Mouse (Mus musculus) forebrain, embryonic 13.5 days (tissue): ENCODE measurements around the gene Apoh. TPM values are rescaled to one million over a fixed set of nuclear protein-coding genes. Genes with fewer than 3 reads are reported as not detected.

ENCODE experiments used
- ATAC-seq: fragments of 200-750 bp; cut with Nextera tagmentation; 2 replicates; pipeline ENCODE4 v1.8.0; 2017
- H3K27ac ChIP-seq: fragments of 300-500 bp; sonication (generic); 2 replicates; pipeline ENCODE4 v1.5.1; 2015; ENCODE audit warnings: inconsistent platforms, mild to moderate bottlenecking, moderate library complexity
- H3K27me3 ChIP-seq: fragments of 300-500 bp; sonication (generic); 2 replicates; pipeline ENCODE4 v1.6.1; 2015; ENCODE audit warnings: mild to moderate bottlenecking, inconsistent platforms
- H3K36me3 ChIP-seq: fragments of 300-500 bp; sonication (generic); 2 replicates; pipeline ENCODE4 v1.6.1; 2015; ENCODE audit warnings: mild to moderate bottlenecking, inconsistent platforms; ENCODE audit not compliant: poor library complexity, severe bottlenecking
- H3K4me1 ChIP-seq: fragments of 300-500 bp; sonication (generic); 2 replicates; pipeline ENCODE4 v1.6.1; 2015; ENCODE audit warnings: inconsistent platforms
- H3K4me2 ChIP-seq: fragments of 300-500 bp; sonication (generic); 2 replicates; pipeline ENCODE4 v1.6.1; 2015; ENCODE audit warnings: inconsistent platforms, mild to moderate bottlenecking, moderate library complexity
- H3K4me3 ChIP-seq: fragments of 300-500 bp; sonication (generic); 2 replicates; pipeline ENCODE4 v1.5.1; 2015; ENCODE audit warnings: mild to moderate bottlenecking, inconsistent platforms
- H3K9ac ChIP-seq: fragments of 300-500 bp; sonication (generic); 2 replicates; pipeline ENCODE4 v1.6.1; 2015; ENCODE audit warnings: mild to moderate bottlenecking, inconsistent platforms
- H3K9me3 ChIP-seq: fragments of 300-500 bp; sonication (generic); replicated peaks from 2 replicates; pipeline ENCODE4 v1.6.1; 2016; ENCODE audit warnings: inconsistent platforms
- WGBS: fragments of 180-500 bp; shearing (Covaris S2); methylation state at CpG from one replicate; pipeline ENCODE4 v1.1.7; 2015; 5-methylcytosine and 5-hydroxymethylcytosine counted together
- polyA plus RNA-seq: library from polyadenylated mRNA; unstranded; fragments of >200 nt; fragmentation: Nextera tagmentation; extraction: Ambion mirVana; gene quantifications from 2 replicates; pipeline ENCODE4 v1.2.1, GENCODE M21; 2015

Gene Apoh
- 0.37 and 1.6 TPM in 2 replicates for polyA plus RNA-seq

DNA sequence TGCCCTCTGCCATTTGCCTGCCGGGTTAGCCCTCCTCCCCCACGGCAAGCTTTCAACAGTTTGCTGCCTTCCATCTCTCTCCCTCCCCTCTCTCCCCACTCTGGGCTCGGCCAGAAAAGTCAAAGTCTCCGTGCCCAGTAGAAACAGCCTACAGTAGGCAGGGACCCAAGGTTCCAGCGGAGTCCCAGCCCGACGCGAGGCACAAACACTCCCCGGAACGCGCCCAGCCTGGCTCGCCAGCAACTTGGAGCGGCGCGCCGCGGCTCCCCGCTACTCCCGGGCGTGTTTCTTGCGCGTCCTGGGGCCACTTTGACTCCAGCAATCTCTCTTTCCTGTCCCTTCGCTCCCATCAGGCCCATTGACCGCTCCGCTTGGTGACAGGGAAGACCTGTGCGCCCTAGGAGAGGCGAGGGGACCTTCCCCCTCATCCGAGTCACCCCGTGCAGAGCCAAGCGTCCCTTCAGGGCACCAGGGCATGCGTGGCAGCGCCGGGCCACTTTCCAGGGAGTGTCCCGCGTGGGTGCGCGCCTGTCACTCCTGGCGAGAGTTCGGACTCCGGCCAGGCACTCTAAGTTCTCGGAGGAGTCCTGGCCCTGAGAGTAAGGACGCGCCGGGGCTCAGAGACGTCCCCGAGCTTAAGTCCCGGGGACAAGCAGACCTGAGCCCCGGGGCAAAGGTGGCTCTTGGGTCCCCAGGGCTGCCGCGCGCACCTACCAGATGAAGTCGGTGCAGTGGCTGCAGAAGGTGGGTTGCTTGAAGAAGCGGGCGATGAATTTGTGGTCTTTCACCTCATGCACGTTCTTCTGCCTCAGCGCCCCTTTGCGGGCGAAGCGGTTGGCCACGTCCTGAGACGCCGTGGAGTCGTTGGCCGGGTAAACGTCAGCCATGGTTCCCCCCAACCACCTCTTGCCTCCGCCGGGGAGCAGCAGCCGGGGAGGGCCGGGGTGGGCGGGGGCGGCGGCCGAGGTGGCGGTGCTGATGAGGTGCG lies at the start of gene Apoh:
Apoh (plus strand) TSS at position 574 of the 988 bp plus-strand sequence.
- peaks cover 13% of the 10 kb centered on the region for H3K27me3 ChIP-seq
- H3K9me3 ChIP-seq = no peaks in the 10 kb centered on the region
- WGBS = under 1% methylated on average over 73 of the region's 75 CpGs
- peak; percentile 32 for ATAC-seq
- peak within 1 kb of the TSS; percentile 88 for H3K9ac ChIP-seq
- no peaks in the 10 kb centered on the region for H3K36me3 ChIP-seq
- peaks cover 27% of the 10 kb centered on the region for H3K4me1 ChIP-seq
- peak within 1 kb of the TSS; percentile 75 for H3K4me3 ChIP-seq
- peak within 1 kb of the TSS; percentile 100 for H3K4me2 ChIP-seq
- H3K27ac ChIP-seq = peak within 1 kb of the TSS; percentile 85

DNA sequence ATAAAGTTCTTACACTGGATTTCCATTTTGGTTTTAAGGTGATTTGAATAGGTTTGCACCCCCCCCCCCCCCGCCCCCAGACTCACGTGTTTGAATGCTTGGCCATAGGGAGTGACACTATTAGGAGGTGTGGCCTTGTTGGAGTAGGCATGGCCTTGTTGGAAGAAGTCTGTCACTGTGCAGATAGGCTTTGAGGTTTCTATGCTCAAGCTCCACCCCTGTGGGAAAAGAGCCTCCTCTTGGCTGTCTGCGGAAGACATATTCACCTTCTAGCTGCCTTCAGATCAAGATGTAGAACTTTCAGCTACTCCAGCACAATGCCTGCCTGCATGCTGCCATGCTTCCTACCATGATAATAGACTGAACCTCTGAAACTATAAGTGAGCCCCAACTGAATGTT lies 49.3 kb upstream of the Apoh start:
- ATAC-seq = no peak
- H3K9me3 ChIP-seq = no peaks in the 10 kb centered on the region
- WGBS = 77% methylated on average over 3 of the region's 3 CpGs
- no peak overlapping the region for H3K9ac ChIP-seq
- H3K27ac ChIP-seq = no peak overlapping the region
- H3K27me3 ChIP-seq = no peaks in the 10 kb centered on the region
- no peak overlapping the region for H3K4me3 ChIP-seq
- no peak overlapping the region for H3K4me2 ChIP-seq
- peaks cover 18% of the 10 kb centered on the region; the same call in 1 of the 2 replicates for H3K4me1 ChIP-seq
- no peaks in the 10 kb centered on the region for H3K36me3 ChIP-seq

- Histone ChIP-seq H3K27ac (no peak overlapping the region), H3K9me3 (no peaks in the 10 kb centered on the region), H3K4me2 (no peak overlapping the region), H3K4me1 (peaks cover 18% of the 10 kb centered on the region; the same call in 1 of the 2 replicates), H3K4me3 (no peak overlapping the region), H3K27me3 (no peaks in the 10 kb centered on the region), H3K36me3 (no peaks in the 10 kb centered on the region), H3K9ac (no peak overlapping the region)
- no peak for ATAC-seq
- WGBS = 91% methylated on average over 12 of the region's 12 CpGs
These were observed 48.8 kb upstream of the Apoh start for GRCm38 (mm10) chr11:108294305-108294813.

GRCm38 (mm10) chr11:108295373-108295772 lies 47.8 kb upstream of the Apoh start:
- no peak overlapping the region for H3K4me3 ChIP-seq
- no peak overlapping the region for H3K4me2 ChIP-seq
- H3K9ac ChIP-seq = no peak overlapping the region
- no peaks in the 10 kb centered on the region for H3K36me3 ChIP-seq
- no peak for ATAC-seq
- no peaks in the 10 kb centered on the region for H3K9me3 ChIP-seq
- no peak overlapping the region for H3K27ac ChIP-seq
- H3K27me3 ChIP-seq = no peaks in the 10 kb centered on the region
- H3K4me1 ChIP-seq = peaks cover 24% of the 10 kb centered on the region; the same call in 1 of the 2 replicates

GRCm38 (mm10) chr11:108297956-108298355 lies 45.2 kb upstream of the Apoh start:
- WGBS = 31% methylated on average over 8 of the region's 8 CpGs
- Histone ChIP-seq H3K4me3 (no peak overlapping the region), H3K4me2 (no peak overlapping the region), H3K4me1 (peaks cover 29% of the 10 kb centered on the region), H3K9me3 (no peaks in the 10 kb centered on the region), H3K27me3 (no peaks in the 10 kb centered on the region), H3K9ac (no peak overlapping the region), H3K27ac (no peak overlapping the region), H3K36me3 (no peaks in the 10 kb centered on the region)
- no peak for ATAC-seq

DNA sequence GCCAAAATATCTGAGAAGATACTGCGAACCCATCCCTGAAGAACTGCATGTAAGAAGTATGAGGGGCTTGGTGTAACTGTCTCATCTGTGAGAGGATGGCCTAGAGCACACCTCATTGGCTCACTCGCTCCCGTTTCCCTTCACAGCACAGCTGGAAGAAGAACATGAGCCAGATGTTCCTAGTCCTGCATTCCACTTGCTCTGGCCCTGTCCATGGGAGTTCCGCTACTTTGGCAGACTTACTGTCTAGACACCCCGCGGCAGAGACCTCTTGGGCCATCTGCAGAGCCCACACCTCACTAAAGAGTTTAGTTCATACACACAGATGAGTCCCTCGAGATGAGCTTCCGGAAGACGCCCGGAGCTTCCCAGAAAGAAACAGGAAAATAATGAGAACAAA lies 43.2 kb upstream of the Apoh start:
- ATAC-seq = no peak
- 91% methylated on average over 10 of the region's 10 CpGs for WGBS
- no peak overlapping the region for H3K4me2 ChIP-seq
- peaks cover 23% of the 10 kb centered on the region for H3K4me1 ChIP-seq
- no peak overlapping the region for H3K9ac ChIP-seq
- H3K4me3 ChIP-seq = no peak overlapping the region
- no peaks in the 10 kb centered on the region for H3K36me3 ChIP-seq
- no peaks in the 10 kb centered on the region for H3K27me3 ChIP-seq
- H3K27ac ChIP-seq = no peak overlapping the region
- no peaks in the 10 kb centered on the region for H3K9me3 ChIP-seq

GRCm38 (mm10) chr11:108300443-108300842 lies 42.7 kb upstream of the Apoh start:
- ATAC-seq = no peak
- Histone ChIP-seq H3K27me3 (no peaks in the 10 kb centered on the region), H3K9me3 (no peaks in the 10 kb centered on the region), H3K9ac (no peak overlapping the region), H3K36me3 (no peaks in the 10 kb centered on the region), H3K27ac (no peak overlapping the region), H3K4me2 (no peak overlapping the region), H3K4me1 (peaks cover 17% of the 10 kb centered on the region), H3K4me3 (no peak overlapping the region)
- 88% methylated on average over 1 of the region's 1 CpGs for WGBS

DNA sequence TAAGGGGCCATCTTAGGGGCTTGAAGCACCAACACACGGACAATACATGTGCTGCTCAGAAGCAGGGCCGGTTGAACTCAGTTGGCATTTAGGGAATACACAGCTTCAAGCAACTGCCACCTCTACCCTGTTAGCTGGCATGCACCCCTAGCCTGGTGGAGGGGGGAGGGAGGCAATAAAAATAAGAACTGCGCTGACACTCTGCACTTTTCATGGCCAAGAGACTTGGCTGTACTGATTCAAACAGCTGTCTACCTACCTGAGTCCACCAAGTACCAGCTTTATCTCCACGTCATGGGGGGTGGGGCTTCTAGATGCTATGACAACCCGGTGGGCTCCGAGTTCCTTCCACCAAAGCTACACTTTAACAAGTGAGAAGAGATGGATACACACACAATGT lies 42.1 kb upstream of the Apoh start:
- Histone ChIP-seq H3K36me3 (no peaks in the 10 kb centered on the region), H3K4me1 (peaks cover 17% of the 10 kb centered on the region; the same call in 1 of the 2 replicates), H3K9ac (no peak overlapping the region), H3K9me3 (no peaks in the 10 kb centered on the region), H3K4me2 (no peak overlapping the region), H3K27me3 (no peaks in the 10 kb centered on the region), H3K4me3 (no peak overlapping the region), H3K27ac (no peak overlapping the region)
- ATAC-seq = no peak
- 78% methylated on average over 6 of the region's 6 CpGs for WGBS

DNA sequence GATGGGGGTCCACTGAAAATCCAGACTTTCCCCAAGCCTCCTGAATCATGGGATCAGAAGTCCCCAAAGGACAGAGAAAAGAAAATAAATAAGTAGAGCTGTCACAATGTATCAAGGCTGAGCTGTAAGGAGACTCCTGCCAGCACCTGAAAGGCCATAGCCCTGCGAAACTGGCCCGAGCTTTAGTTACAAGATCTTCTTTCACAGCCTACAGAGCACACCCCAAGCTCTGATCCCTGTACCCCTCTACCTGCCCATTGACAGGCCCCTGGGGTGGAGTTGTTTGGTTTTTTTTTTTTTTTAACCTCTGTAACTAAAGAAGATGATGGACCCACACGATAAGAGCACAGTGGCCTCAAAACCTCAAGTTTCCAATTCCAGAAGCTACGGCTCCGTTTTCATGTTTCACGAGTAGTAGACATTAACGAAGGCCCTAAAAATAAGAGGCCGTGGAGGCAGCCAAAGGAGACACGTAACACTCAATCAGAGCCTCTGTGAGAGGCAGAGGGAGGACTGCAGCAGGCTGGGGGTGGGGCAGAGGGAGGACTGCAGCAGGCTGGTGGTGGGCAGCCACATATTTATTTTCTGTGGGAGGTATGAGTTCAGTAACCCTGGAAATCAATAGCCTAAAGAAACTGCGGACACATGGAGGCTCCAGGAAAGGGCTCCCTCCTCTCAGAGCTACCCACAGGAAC lies 41.2 kb upstream of the Apoh start:
- Histone ChIP-seq H3K4me2 (no peak overlapping the region), H3K27me3 (no peaks in the 10 kb centered on the region), H3K4me1 (peaks cover 17% of the 10 kb centered on the region; the same call in 1 of the 2 replicates), H3K9me3 (no peaks in the 10 kb centered on the region), H3K4me3 (no peak overlapping the region), H3K36me3 (no peaks in the 10 kb centered on the region), H3K27ac (no peak overlapping the region), H3K9ac (no peak overlapping the region)
- WGBS = 81% methylated on average over 10 of the region's 10 CpGs
- no peak for ATAC-seq

GRCm38 (mm10) chr11:108303787-108304186 lies 39.4 kb upstream of the Apoh start:
- H3K27ac ChIP-seq = no peak overlapping the region
- H3K36me3 ChIP-seq = no peaks in the 10 kb centered on the region
- ATAC-seq = no peak
- H3K4me2 ChIP-seq = no peak overlapping the region
- H3K4me3 ChIP-seq = no peak overlapping the region
- H3K4me1 ChIP-seq = peaks cover 11% of the 10 kb centered on the region; the same call in 1 of the 2 replicates
- H3K9ac ChIP-seq = no peak overlapping the region
- over 99% methylated on average over 4 of the region's 4 CpGs for WGBS
- no peaks in the 10 kb centered on the region for H3K9me3 ChIP-seq
- no peaks in the 10 kb centered on the region for H3K27me3 ChIP-seq

DNA sequence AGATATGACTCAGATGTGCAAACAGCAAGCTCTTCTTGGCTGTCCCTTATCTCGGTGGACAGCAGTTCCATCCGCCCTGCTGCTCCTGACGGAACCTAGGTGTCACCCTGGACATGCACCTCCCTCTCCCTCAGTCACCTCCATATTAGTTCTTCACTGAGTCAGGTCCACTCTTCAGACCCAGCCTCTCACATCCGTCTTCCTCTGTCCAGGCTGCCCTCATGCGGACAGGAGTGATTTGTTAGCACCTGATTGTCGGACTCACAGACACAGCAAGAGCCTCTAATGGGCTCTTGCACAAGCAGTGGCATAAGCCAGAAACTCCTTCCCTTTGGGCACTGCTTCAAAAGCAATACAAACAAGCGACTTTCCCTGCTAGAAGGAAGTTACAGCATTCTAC lies 35.9 kb upstream of the Apoh start:
- ATAC-seq = no peak
- H3K4me3 ChIP-seq = no peak overlapping the region
- no peaks in the 10 kb centered on the region for H3K4me1 ChIP-seq
- no peak overlapping the region for H3K9ac ChIP-seq
- no peak overlapping the region for H3K4me2 ChIP-seq
- H3K36me3 ChIP-seq = no peaks in the 10 kb centered on the region
- 88% methylated on average over 7 of the region's 7 CpGs for WGBS
- no peak overlapping the region for H3K27ac ChIP-seq
- no peaks in the 10 kb centered on the region for H3K9me3 ChIP-seq
- H3K27me3 ChIP-seq = no peaks in the 10 kb centered on the region

GRCm38 (mm10) chr11:108308253-108308652 lies 34.9 kb upstream of the Apoh start:
- Histone ChIP-seq H3K4me3 (no peak overlapping the region), H3K27ac (no peak overlapping the region), H3K27me3 (no peaks in the 10 kb centered on the region), H3K4me2 (no peak overlapping the region), H3K9me3 (no peaks in the 10 kb centered on the region), H3K36me3 (no peaks in the 10 kb centered on the region), H3K4me1 (no peaks in the 10 kb centered on the region), H3K9ac (no peak overlapping the region)
- ATAC-seq = no peak
- 94% methylated on average over 5 of the region's 5 CpGs for WGBS
